Mouse (Mus musculus): Measurements from ENCODE around the gene Nfkbib.

DNA sequence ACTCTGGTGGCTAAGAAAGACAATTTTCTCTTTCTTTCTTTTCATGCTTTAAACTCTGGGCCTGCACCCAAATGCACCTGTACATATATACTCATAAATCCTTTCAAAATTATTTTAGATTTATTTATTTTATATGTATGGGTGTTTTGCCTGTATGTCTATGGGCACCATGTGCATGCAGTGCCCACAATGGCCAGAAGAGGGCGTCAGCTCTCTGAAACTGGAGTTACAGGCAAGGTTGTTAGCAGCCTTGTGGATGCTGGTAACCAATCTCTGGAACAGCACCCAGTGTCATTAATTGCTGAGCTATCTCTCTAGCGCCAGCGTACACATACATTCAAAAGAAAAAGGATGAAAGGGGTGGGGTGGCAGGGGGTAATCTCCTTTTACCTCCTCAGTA lies 56.4 kb downstream of the Nfkbib start:
- TF ChIP-seq POLR2A (IDR thresholded peaks at IDR 0.05; ENCODE audit: low read depth, low read length): no peak
- peak; percentile 14; the same call in 1 of the 2 replicates for TF ChIP-seq CTCF (IDR thresholded peaks at IDR 0.05; ENCODE audit: borderline replicate concordance, insufficient read depth, low read length)

All from embryonic fibroblast, embryonic 13.5 days (primary cell).